Mouse (Mus musculus) forebrain, postnatal 0 days (tissue): Measurements from ENCODE around the gene Gorasp2. TPM values are rescaled to one million over a fixed set of nuclear protein-coding genes. Genes with fewer than 3 reads are reported as not detected.

Source experiments
- ATAC-seq: fragments of 200-750 bp; cut with Nextera tagmentation; 2 replicates; pipeline ENCODE4 v1.8.0; 2017; ENCODE audit warnings: mild to moderate bottlenecking, moderate library complexity
- DNase-seq: peaks from one replicate; pipeline ENCODE4 v3.0.0-alpha.2; 2015
- H3K27ac ChIP-seq: fragments of 300-500 bp; sonication (generic); 2 replicates; pipeline ENCODE4 v1.5.1; 2014; ENCODE audit warnings: low read depth, mild to moderate bottlenecking, antibody characterized with exemption, low read length, moderate library complexity, mixed read lengths
- H3K27me3 ChIP-seq: fragments of 300-500 bp; sonication (generic); 2 replicates; pipeline ENCODE4 v1.6.1; 2014; ENCODE audit warnings: mild to moderate bottlenecking, low read length, mixed read lengths; ENCODE audit not compliant: insufficient read depth
- H3K36me3 ChIP-seq: fragments of 300-500 bp; sonication (generic); 2 replicates; pipeline ENCODE4 v1.6.1; 2014; ENCODE audit warnings: mild to moderate bottlenecking, moderate library complexity; ENCODE audit not compliant: insufficient read depth
- H3K4me1 ChIP-seq: fragments of 300-500 bp; sonication (generic); 2 replicates; pipeline ENCODE4 v1.6.1; 2014; ENCODE audit warnings: antibody characterized with exemption; ENCODE audit not compliant: insufficient read depth
- H3K4me2 ChIP-seq: fragments of 300-500 bp; sonication (generic); 2 replicates; pipeline ENCODE4 v1.6.1; 2014; ENCODE audit warnings: low read depth, mild to moderate bottlenecking, moderate library complexity
- H3K4me3 ChIP-seq: fragments of 300-500 bp; sonication (generic); 2 replicates; pipeline ENCODE4 v1.5.1; 2014; ENCODE audit warnings: low read depth, low read length, mixed read lengths
- H3K9ac ChIP-seq: fragments of 300-500 bp; sonication (generic); 2 replicates; pipeline ENCODE4 v1.6.1; 2014; ENCODE audit warnings: mild to moderate bottlenecking
- H3K9me3 ChIP-seq: fragments of 300-500 bp; sonication (generic); 2 replicates; pipeline ENCODE4 v1.6.1; 2016; ENCODE audit warnings: low read length
- CTCF ChIP-seq: sonication (generic); IDR thresholded peaks from 2 replicates; pipeline ENCODE4 v1.5.1; 2016; ENCODE audit warnings: antibody characterized with exemption, control low read depth, low read depth
- WGBS: fragments of 180-500 bp; shearing (Covaris S2); extraction: QIAGEN DNeasy Blood & Tissue Kit; methylation state at CpG from one replicate; pipeline ENCODE4 v1.1.7; 2014; 5-methylcytosine and 5-hydroxymethylcytosine counted together
- polyA plus RNA-seq: library from polyadenylated mRNA; unstranded; fragments of >200 nt; fragmentation: Nextera tagmentation; extraction: Ambion mirVana; gene quantifications from 2 replicates; pipeline ENCODE4 v1.2.1, GENCODE M21; 2015
- total RNA-seq: library from RNA; depleted of rRNA; stranded (reverse); fragments of >200 nt; gene quantifications from 2 replicates; pipeline ENCODE4 v1.2.3, GENCODE M21; 2014

The Gorasp2 gene
- total and polyA plus RNA-seq, 2 experiments from 2014 or later: 82.2 to 166 TPM

GRCm38 (mm10) chr2:70673445-70674126 is 12.2 kb downstream of the Gorasp2 start:
- Histone ChIP-seq H3K27me3 (no peaks in the 10 kb centered on the region), H3K4me2 (no peak overlapping the region), H3K9ac (no peak overlapping the region), H3K9me3 (no peaks in the 10 kb centered on the region), H3K27ac (no peak overlapping the region), H3K4me3 (no peak overlapping the region), H3K4me1 (no peaks in the 10 kb centered on the region), H3K36me3 (peaks cover 6% of the 10 kb centered on the region)
- peak; percentile 30 for DNase-seq
- no peak for ATAC-seq
- peak; percentile 54 for TF ChIP-seq CTCF
- WGBS: 80% methylated on average over 7 of the region's 7 CpGs

DNA sequence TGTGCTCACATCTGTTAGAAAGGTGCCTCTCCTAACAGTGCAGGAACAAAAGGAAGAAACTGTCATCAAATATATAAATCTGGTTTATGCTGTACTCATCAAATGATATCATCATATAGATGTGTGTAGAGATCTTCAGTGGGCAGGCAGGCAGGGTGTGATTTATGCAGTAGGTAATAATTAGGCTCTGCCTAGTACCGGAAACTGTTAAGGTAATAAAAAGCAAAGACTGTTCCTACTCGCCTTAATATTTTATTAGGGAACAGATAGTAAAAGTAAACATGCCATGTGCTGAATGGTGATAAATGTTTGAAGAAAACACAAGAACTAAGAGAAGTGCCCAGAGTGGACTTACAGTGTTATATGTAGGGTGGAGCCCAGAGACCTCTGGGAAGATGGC is 20.9 kb downstream of the Gorasp2 start:
- H3K36me3 ChIP-seq: peaks cover 79% of the 10 kb centered on the region
- no peak overlapping the region for H3K27ac ChIP-seq
- H3K9me3 ChIP-seq: no peaks in the 10 kb centered on the region
- WGBS: 92% methylated on average over 2 of the region's 2 CpGs
- H3K9ac ChIP-seq: no peak overlapping the region
- TF ChIP-seq CTCF: no peak
- no peak overlapping the region for H3K4me2 ChIP-seq
- DNase-seq (no peak), ATAC-seq (no peak)
- H3K4me3 ChIP-seq: no peak overlapping the region
- no peaks in the 10 kb centered on the region for H3K27me3 ChIP-seq
- no peaks in the 10 kb centered on the region for H3K4me1 ChIP-seq

- no peak overlapping the region for H3K4me2 ChIP-seq
- no peak overlapping the region for H3K9ac ChIP-seq
- no peaks in the 10 kb centered on the region for H3K4me1 ChIP-seq
- TF ChIP-seq CTCF: no peak
- WGBS: 93% methylated on average over 21 of the region's 21 CpGs
- no peaks in the 10 kb centered on the region for H3K9me3 ChIP-seq
- no peak for DNase-seq
- no peaks in the 10 kb centered on the region for H3K27me3 ChIP-seq
- H3K27ac ChIP-seq: no peak overlapping the region
- no peak overlapping the region for H3K4me3 ChIP-seq
- H3K36me3 ChIP-seq: peaks cover 66% of the 10 kb centered on the region
- ATAC-seq: no peak; the same call in 1 of the 2 replicates
These were observed 27.2 kb downstream of the Gorasp2 start for GRCm38 (mm10) chr2:70688454-70689078.

DNA sequence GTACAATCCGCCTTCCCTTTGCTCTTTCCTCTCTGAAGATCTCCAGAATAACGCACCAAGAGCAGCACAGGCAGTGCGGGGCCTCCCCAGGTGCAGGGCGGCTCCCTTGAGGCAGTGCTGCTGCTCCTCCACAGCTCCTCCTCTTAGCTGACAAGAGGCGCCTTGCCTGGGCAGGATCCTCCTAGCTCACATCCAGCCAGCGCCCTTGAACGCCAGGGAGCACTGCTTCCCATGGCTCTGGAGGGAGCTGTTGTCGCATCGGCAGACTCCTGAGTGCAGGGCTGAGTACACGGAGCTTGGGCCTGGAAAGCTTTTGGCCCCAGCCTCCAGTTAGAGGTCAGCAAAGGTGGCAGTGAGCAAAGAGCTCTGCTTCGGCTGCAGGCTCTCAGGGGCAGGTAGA is 28.8 kb downstream of the Gorasp2 start:
- ATAC-seq: no peak
- no peak overlapping the region for H3K4me3 ChIP-seq
- H3K4me1 ChIP-seq: no peaks in the 10 kb centered on the region
- H3K36me3 ChIP-seq: peaks cover 55% of the 10 kb centered on the region
- H3K4me2 ChIP-seq: no peak overlapping the region
- no peak overlapping the region for H3K9ac ChIP-seq
- H3K9me3 ChIP-seq: no peaks in the 10 kb centered on the region
- no peak overlapping the region for H3K27ac ChIP-seq
- WGBS: 85% methylated on average over 11 of the region's 11 CpGs
- no peak for TF ChIP-seq CTCF
- DNase-seq: no peak
- no peaks in the 10 kb centered on the region for H3K27me3 ChIP-seq

- H3K4me1 ChIP-seq: no peaks in the 10 kb centered on the region
- 93% methylated on average over 10 of the region's 10 CpGs for WGBS
- peaks cover 12% of the 10 kb centered on the region for H3K36me3 ChIP-seq
- no peak overlapping the region for H3K9ac ChIP-seq
- ATAC-seq (no peak), DNase-seq (no peak)
- no peaks in the 10 kb centered on the region for H3K27me3 ChIP-seq
- no peak overlapping the region for H3K27ac ChIP-seq
- H3K4me2 ChIP-seq: no peak overlapping the region
- no peak for TF ChIP-seq CTCF
- no peaks in the 10 kb centered on the region for H3K9me3 ChIP-seq
- no peak overlapping the region for H3K4me3 ChIP-seq
These were observed 34.3 kb downstream of the Gorasp2 start for GRCm38 (mm10) chr2:70695712-70696111.

- DNase-seq (no peak), ATAC-seq (no peak)
- Histone ChIP-seq H3K27ac (no peak overlapping the region), H3K4me2 (no peak overlapping the region), H3K36me3 (no peaks in the 10 kb centered on the region), H3K4me1 (no peaks in the 10 kb centered on the region), H3K9ac (no peak overlapping the region), H3K9me3 (no peaks in the 10 kb centered on the region), H3K4me3 (no peak overlapping the region), H3K27me3 (no peaks in the 10 kb centered on the region)
- TF ChIP-seq CTCF: no peak
- 91% methylated on average over 3 of the region's 3 CpGs for WGBS
These were observed 39.5 kb downstream of the Gorasp2 start for GRCm38 (mm10) chr2:70700851-70701250.

DNA sequence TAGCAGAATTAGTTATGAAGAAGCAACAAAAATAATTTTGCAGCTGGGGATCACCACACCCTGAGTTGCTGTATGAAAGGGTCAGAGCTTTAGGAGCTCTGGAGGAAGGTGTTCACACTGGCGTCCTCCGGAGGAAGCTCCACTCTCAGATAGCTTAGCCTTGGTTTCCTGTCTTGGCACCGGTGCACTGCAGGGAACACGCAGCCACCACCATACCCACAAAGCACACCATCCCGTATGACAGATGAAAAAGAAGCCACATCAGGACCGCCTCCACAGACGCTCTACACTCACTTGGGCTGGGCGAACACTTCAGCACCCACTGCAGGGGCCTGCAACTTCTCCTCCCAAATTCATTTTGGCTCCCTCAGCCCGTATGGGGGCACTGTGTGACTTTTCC is 40.2 kb downstream of the Gorasp2 start:
- H3K4me1 ChIP-seq: no peaks in the 10 kb centered on the region
- H3K9me3 ChIP-seq: no peaks in the 10 kb centered on the region
- no peak overlapping the region for H3K4me3 ChIP-seq
- ATAC-seq: no peak
- TF ChIP-seq CTCF: no peak
- WGBS: 61% methylated on average over 9 of the region's 9 CpGs
- H3K27ac ChIP-seq: no peak overlapping the region
- no peaks in the 10 kb centered on the region for H3K36me3 ChIP-seq
- H3K4me2 ChIP-seq: no peak overlapping the region
- H3K27me3 ChIP-seq: no peaks in the 10 kb centered on the region
- no peak overlapping the region for H3K9ac ChIP-seq
- DNase-seq: no peak
